Mouse (Mus musculus) CH12.LX (cell line): ENCODE results near the gene Ankrd9.

Experiments used
- CTCF ChIP-seq, 2 experiments: IDR thresholded peaks in 1 of 2; conservative IDR thresholded peaks in 1 of 2; 2 replicates each; pipeline ENCODE4 v1.5.1; 2011 to 2012; ENCODE audit warnings: low read depth in 2 of 2, low read length in 2 of 2, improper control_type of control experiment in 1 of 2, inconsistent platforms in 1 of 2, mild to moderate bottlenecking in 1 of 2, moderate library complexity in 1 of 2
- GABPA ChIP-seq: IDR thresholded peaks from 2 replicates; pipeline ENCODE4 v1.6.1; 2012; ENCODE audit warnings: low read depth, low read length, improper control_type of control experiment, inconsistent platforms; ENCODE audit not compliant: insufficient replicate concordance
- KAT2A ChIP-seq: IDR thresholded peaks from 2 replicates; pipeline ENCODE4 v1.6.1; 2012; ENCODE audit warnings: low read length, improper control_type of control experiment, inconsistent platforms; ENCODE audit not compliant: insufficient replicate concordance
- MEF2A ChIP-seq: IDR thresholded peaks from 2 replicates; pipeline ENCODE4 v1.6.1; 2014; ENCODE audit warnings: low read depth, mild to moderate bottlenecking, inconsistent platforms, low read length, improper control_type of control experiment, borderline replicate concordance
- POLR2A ChIP-seq: IDR thresholded peaks from 2 replicates; pipeline ENCODE4 v1.6.1; 2011; ENCODE audit warnings: low read depth, mild to moderate bottlenecking, improper control_type of control experiment, low read length
- SIN3A ChIP-seq: IDR thresholded peaks from 2 replicates; pipeline ENCODE4 v1.6.1; 2012; ENCODE audit warnings: low read length, improper control_type of control experiment, inconsistent platforms
- SMC3 ChIP-seq: IDR thresholded peaks from 2 replicates; pipeline ENCODE4 v1.6.1; 2011; ENCODE audit warnings: low read depth, low read length, improper control_type of control experiment
- TCF12 ChIP-seq: IDR thresholded peaks from 2 replicates; pipeline ENCODE4 v1.6.1; 2014; ENCODE audit warnings: low read depth, mild to moderate bottlenecking, inconsistent platforms, low read length, improper control_type of control experiment
- USF1 ChIP-seq: IDR thresholded peaks from 2 replicates; pipeline ENCODE4 v1.6.1; 2014; ENCODE audit warnings: low read depth, mild to moderate bottlenecking, inconsistent platforms, low read length, improper control_type of control experiment
- ZMIZ1 ChIP-seq: IDR thresholded peaks from 2 replicates; pipeline ENCODE4 v1.6.1; 2012; ENCODE audit warnings: low read depth, mild to moderate bottlenecking, inconsistent platforms, low read length, improper control_type of control experiment

DNA sequence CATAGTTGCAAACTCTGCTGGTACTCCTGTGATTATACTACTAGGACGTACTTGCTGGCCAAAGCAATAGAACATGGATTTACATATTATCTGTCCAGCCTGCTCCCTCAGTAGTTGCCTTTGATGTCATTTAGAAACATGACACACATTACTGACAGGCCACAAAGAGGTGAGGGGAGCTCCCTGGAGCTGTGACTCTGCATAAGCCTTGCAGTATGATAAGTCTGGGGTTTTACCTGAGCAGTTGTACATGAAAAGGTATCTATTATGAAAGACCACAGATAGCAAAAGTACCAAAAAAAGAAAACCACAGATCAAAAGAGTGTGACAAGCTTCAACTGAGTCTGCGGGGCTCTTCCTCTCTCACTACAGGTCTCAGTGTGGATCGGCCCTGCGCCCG, 39.5 kb downstream of the Ankrd9 start:
- TF ChIP-seq TCF12: peak; percentile 48; the same call in 1 of the 2 replicates
- no peak for TF ChIP-seq CTCF (conservative IDR thresholded peaks at IDR 0.05 in 1 of 2, IDR thresholded peaks at IDR 0.05 in 1 of 2; ENCODE audit: low read depth in 2 of 2, low read length in 2 of 2)
- no peak for TF ChIP-seq KAT2A
- peak; percentile 97 for TF ChIP-seq MEF2A
- TF ChIP-seq ZMIZ1: no peak
- TF ChIP-seq USF1: no peak
- no peak for TF ChIP-seq POLR2A
- TF ChIP-seq GABPA: no peak
- TF ChIP-seq SMC3: no peak; the same call in 1 of the 2 replicates
- TF ChIP-seq SIN3A: no peak
